Mouse (Mus musculus) heart, postnatal 0 days (tissue): Measurements from ENCODE around the gene Zbtb42.

Experiments
- CTCF ChIP-seq: IDR thresholded peaks from 2 replicates; pipeline ENCODE4 v1.5.1; 2016; ENCODE audit warnings: antibody characterized with exemption, control low read depth, low read depth
- EP300 ChIP-seq: IDR thresholded peaks from 2 replicates; pipeline ENCODE4 v1.6.1; 2016; ENCODE audit warnings: antibody characterized with exemption, low read depth

DNA sequence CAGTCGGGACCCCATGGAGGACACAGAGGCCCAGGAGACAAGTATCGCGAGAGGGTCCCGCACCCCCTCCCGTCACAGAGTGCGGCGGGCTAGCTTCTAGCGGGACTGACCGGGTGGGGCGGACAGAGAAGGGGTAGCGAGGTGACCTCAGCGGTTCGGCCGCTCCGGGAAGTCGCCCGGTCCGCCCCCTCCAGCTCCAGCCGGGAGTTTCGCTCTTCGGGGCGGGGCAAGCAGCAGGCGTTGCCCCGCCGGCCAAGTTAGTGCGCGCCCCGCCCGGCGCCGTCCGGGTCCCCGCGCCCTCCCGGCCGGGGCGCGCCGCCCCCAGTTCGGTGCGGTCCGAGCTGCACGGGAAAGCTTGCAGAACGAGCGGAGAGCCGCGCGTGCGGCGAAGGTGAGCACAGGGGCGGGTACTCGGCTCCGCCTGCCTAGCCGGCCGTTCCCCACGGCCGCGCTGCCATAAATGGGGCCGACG, at the start of gene Zbtb42:
- TF ChIP-seq EP300 (no peak), CTCF (no peak; the same call in 1 of the 2 replicates)
